Mouse (Mus musculus) right cerebral cortex, adult 18-20 months (tissue): ENCODE results near the gene Pla2g5.
"Not testable (repeated sequence)": the region's sequence is repeated elsewhere in the genome, so short reads cannot be mapped to it uniquely, and the experiment has no call there.

ENCODE experiments used
- DNase-seq: peaks from one replicate; pipeline ENCODE4 v3.0.0; 2022; ENCODE audit warnings: mixed read lengths

Pla2g5 gene

DNA sequence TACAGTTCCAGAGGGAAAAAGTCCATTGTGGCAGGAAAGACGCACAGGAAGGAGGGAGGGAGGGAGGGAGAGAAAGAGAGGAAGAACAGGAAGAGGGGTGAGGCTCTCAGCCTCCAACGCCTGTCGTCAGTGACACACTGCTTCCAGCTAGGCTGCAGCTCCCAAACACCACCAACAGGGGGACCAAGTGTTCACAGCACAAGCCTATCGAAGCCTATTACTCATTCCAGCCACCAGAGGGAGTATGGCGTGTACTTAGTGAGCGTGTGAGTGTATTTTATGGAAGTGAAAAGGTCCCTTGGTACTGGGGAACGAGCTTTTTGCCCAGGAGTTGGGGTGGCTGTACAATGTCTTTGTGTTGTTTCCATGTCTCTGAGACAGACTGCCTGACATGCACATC lies 6.8 kb downstream of the Pla2g5 start:
- DNase-seq, result peak; percentile 66

- peak; percentile 47 for DNase-seq
Observed at GRCm38 (mm10) chr4:138855092-138855632, 8.1 kb downstream of the Pla2g5 start.

DNA sequence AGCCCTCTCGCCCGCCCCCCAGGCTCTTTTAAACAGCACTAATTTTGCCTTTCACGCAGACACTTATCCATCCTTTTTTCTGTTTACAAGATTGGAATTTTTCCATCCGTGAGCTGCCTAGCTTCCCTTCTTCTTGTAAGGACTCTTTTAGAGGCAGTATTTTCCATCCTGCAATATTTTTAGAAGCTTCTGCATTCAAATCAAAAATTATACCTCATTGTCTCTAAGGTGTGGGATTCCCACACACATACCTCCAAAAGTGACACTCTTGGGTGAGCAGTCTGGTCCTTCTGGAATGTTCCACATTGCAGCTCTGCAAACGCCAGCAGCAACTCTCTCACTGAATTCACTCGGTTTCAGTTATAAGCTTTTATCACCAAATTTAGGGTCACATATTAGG lies 10.3 kb downstream of the Pla2g5 start:
- DNase-seq, result no peak

DNA sequence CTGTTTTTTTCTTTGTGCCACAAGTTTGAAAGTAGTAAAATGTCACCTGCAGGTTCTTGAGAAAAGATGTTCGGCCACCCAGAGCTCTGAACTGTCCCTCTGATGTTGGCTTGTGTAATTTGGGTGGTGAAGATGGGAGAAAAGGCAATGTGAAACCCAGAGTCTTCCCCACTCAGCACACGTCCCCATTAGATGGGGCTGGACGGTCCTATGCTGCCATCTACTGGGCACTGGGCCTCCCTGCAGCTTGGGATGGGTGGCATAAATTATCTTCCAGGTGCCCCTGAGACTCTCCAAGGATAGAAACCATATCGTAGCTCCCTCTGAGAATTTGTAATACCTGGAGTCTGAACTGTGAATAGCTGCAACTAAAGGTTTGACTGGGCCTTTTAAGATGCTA lies 11.8 kb downstream of the Pla2g5 start:
- peak; percentile 84 for DNase-seq

DNA sequence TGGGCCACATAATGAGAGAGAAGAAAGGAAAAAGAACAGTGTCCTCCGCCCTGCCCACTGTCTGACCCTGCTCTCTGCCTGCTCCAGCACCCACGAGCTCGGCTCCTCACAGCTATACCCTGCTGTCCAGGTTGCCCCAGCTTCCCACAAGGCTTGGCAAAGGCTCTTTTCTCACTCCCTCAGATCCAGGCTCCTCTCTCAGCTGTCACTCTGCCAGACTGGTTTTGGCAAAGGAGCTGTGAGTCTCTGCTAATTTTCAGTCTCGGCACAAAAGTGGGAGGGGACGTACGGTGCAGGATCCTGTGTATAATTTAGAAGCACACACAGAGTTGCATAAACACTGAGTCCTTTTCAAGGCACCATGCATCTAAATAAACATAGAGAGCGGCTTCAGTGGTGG lies 21.9 kb downstream of the Pla2g5 start:
- peak; percentile 94 for DNase-seq

DNA sequence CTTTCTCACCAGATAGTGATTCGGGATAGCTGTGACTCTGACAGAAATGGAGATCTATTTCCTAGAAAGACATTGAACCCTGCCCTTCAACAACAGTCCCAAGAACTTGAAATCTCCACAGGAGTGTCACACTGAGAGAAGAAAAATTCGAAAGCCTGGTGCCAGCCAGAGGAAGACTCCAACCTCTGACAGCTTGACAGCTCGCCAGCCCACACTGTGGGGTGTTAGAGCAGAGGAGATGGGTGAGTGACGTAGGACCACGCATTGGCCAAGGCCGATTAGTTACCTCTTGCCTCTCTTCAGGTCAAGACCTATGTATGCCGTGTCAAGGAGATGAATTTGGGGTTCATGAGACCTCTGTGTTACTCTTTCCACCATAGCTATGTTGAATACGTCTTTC lies 22.6 kb downstream of the Pla2g5 start:
- DNase-seq, result no peak

- no peak for DNase-seq
Observed at GRCm38 (mm10) chr4:138839806-138840205, 23.5 kb downstream of the Pla2g5 start.

GRCm38 (mm10) chr4:138827147-138827546 lies 36.1 kb downstream of the Pla2g5 start:
- no peak for DNase-seq

GRCm38 (mm10) chr4:138825751-138826567 lies 37.3 kb downstream of the Pla2g5 start:
- DNase-seq, result no peak

GRCm38 (mm10) chr4:138824660-138825059 lies 38.6 kb downstream of the Pla2g5 start:
- no peak for DNase-seq

GRCm38 (mm10) chr4:138824161-138824560 lies 39.1 kb downstream of the Pla2g5 start:
- DNase-seq, result not testable (repeated sequence)

DNA sequence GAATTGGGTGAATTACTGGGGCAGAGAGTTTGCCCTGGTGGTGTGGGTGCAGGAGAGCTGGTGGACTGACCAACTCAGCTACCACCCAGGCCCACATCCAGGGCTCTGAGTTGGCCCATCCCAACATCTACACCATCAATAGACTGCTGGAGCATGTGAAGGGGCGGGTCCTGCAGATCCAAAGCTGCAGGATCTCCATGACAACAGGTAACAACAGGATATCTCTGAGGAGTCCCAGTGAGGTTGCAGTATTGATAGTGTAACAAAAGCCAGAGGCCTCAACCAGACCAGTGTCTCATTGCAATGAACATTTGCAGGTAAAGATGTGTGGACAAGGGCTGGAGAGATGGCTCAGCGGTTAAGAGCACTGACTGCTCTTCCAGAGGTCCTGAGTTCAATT lies 42.2 kb downstream of the Pla2g5 start:
- DNase-seq, result no peak

GRCm38 (mm10) chr4:138819101-138819500 lies 44.2 kb downstream of the Pla2g5 start:
- DNase-seq, result no peak

- no peak for DNase-seq
Observed at GRCm38 (mm10) chr4:138817736-138818135, 45.5 kb downstream of the Pla2g5 start.

- no peak for DNase-seq
Observed at GRCm38 (mm10) chr4:138816166-138816565, 47.1 kb downstream of the Pla2g5 start.

DNA sequence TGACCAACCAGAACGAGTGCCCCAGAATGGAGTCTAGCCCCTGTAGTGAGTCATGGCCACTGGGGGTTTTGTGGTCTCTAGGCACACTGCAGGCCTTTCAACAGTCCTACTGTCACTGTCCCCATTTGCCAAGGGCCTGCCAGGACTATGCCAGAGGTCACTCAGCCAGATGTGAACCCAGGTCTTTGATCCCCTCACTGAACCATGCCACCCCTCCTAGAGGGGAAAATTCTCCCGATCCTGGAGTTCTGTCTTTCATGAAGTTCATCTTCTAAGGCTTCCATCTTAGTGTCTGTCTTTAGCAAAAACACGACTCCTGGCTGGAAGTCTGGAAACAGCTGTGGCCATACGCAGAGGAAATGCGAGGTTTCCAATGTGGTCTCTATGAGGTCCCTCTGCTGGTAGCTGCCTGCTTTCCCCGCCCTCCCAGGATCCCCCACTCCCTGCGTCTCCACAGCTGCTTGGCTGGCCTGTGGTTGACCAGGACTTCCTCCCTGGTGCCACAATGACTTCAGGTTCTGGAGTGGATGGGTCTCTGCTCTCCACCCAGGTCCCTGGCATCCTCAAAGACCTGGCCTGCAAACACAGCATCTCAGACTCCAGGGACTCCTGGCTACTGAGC lies 56.3 kb downstream of the Pla2g5 start:
- no peak for DNase-seq

- no peak for DNase-seq
Observed at GRCm38 (mm10) chr4:138806160-138806559, 57.1 kb downstream of the Pla2g5 start.

- DNase-seq, result no peak
Observed at GRCm38 (mm10) chr4:138805248-138805647, 58.0 kb downstream of the Pla2g5 start.

- no peak for DNase-seq
Observed at GRCm38 (mm10) chr4:138802917-138803316, 60.4 kb downstream of the Pla2g5 start.

- peak; percentile 71 for DNase-seq
Observed at GRCm38 (mm10) chr4:138801631-138802030, 61.7 kb downstream of the Pla2g5 start.

DNA sequence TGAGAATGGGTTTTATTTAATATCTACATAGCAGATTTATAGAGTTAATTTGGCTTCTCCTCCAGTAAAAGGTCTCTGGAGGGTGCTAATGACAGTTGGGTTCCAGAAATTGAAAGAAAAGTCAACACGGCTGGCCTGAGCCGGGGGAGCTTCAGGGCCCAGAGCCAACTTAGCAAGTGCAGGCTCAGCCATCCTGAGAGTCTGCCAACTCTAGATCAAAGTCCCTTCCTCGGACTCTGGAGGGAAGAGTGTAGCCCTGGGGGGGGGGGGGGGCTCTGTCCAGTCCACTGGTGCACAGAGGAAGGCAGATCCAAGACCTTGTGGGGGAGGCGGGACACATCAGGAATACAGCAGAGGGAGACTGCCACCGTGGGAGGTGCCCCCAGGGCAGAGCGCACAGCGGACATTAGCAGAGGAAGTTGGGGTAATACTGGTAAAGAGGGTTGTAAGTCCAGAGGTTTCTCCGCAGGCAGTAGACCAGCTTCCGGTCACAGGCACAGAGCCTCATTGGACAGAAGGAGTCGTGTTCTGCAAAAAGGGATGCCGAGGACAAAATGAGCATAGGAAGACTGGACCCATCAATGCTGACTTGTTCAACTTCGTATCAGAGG lies 63.0 kb downstream of the Pla2g5 start:
- no peak for DNase-seq

GRCm38 (mm10) chr4:138797217-138797570 lies 66.1 kb downstream of the Pla2g5 start:
- peak; percentile 76 for DNase-seq

GRCm38 (mm10) chr4:138796513-138797216 lies 66.6 kb downstream of the Pla2g5 start:
- DNase-seq, result no peak
